Mouse (Mus musculus) liver, embryonic 14.5 days (tissue): ENCODE data around the gene Trmt2a. TPM values are rescaled to one million over a fixed set of nuclear protein-coding genes. Genes with fewer than 3 reads are reported as not detected.

Source experiments
- ATAC-seq: fragments of 200-750 bp; cut with Nextera tagmentation; 2 replicates; pipeline ENCODE4 v1.8.0; 2017; ENCODE audit warnings: moderate number of reproducible peaks, mild to moderate bottlenecking, moderate library complexity; ENCODE audit not compliant: insufficient read depth
- DNase-seq, 3 experiments: peaks; one replicate each; pipeline ENCODE4 v3.0.0-alpha.2; 2012 to 2013; ENCODE audit warnings: low read depth in 3 of 3, low spot score in 3 of 3
- H3K27ac ChIP-seq: fragments of 300-500 bp; sonication (generic); 2 replicates; pipeline ENCODE4 v1.5.1; 2014; ENCODE audit warnings: moderate library complexity, mild to moderate bottlenecking, control low read depth, inconsistent platforms
- H3K27me3 ChIP-seq: fragments of 300-500 bp; sonication (generic); 2 replicates; pipeline ENCODE4 v1.6.1; 2014; ENCODE audit warnings: mild to moderate bottlenecking, low read length, moderate library complexity; ENCODE audit not compliant: control insufficient read depth, insufficient read depth
- H3K36me3 ChIP-seq: fragments of 300-500 bp; sonication (generic); replicated peaks from 2 replicates; pipeline ENCODE4 v1.6.1; 2014; ENCODE audit warnings: low read depth; ENCODE audit not compliant: control insufficient read depth, insufficient read depth
- H3K4me1 ChIP-seq, 2 experiments: fragments of 200-500 bp in 1 of 2; fragments of 300-500 bp in 1 of 2; sonication (generic) in 1 of 2; replicated peaks; 2 replicates each; pipeline ENCODE4 v1.6.1; 2012 to 2014; ENCODE audit warnings: antibody characterized with exemption in 1 of 2, inconsistent platforms in 1 of 2, low read length in 1 of 2; ENCODE audit not compliant: control insufficient read depth in 2 of 2, insufficient read depth in 2 of 2
- H3K4me2 ChIP-seq: fragments of 300-500 bp; sonication (generic); 2 replicates; pipeline ENCODE4 v1.6.1; 2014; ENCODE audit warnings: low read depth, mild to moderate bottlenecking, control low read depth, moderate library complexity
- H3K4me3 ChIP-seq, 2 experiments: fragments of 200-500 bp in 1 of 2; fragments of 300-500 bp in 1 of 2; sonication (generic) in 1 of 2; 2 replicates each; pipeline ENCODE4 v1.5.1; 2012 to 2014; ENCODE audit warnings: low read depth in 2 of 2, low read length in 2 of 2, mild to moderate bottlenecking in 2 of 2, control low read depth in 1 of 2, inconsistent platforms in 1 of 2, moderate library complexity in 1 of 2; ENCODE audit not compliant: insufficient read depth in 1 of 2
- H3K9ac ChIP-seq: fragments of 300-500 bp; sonication (generic); replicated peaks from 2 replicates; pipeline ENCODE4 v1.6.1; 2014; ENCODE audit warnings: mild to moderate bottlenecking, control low read depth, moderate library complexity
- H3K9me3 ChIP-seq: fragments of 300-500 bp; sonication (generic); 2 replicates; pipeline ENCODE4 v1.6.1; 2016; ENCODE audit warnings: low read length, mixed read lengths; ENCODE audit not compliant: control insufficient read depth
- CTCF ChIP-seq: IDR thresholded peaks from 2 replicates; pipeline ENCODE4 v1.5.1; 2016; ENCODE audit warnings: antibody characterized with exemption, low read depth, control low read depth
- EP300 ChIP-seq: IDR thresholded peaks from 2 replicates; pipeline ENCODE4 v1.6.1; 2016; ENCODE audit warnings: antibody characterized with exemption, low read depth
- WGBS: fragments of 180-500 bp; shearing (Covaris S2); extraction: QIAGEN DNeasy Blood & Tissue Kit; methylation state at CpG from one replicate; pipeline ENCODE4 v1.1.7; 2014; ENCODE audit not compliant: insufficient replicate concordance; 5-methylcytosine and 5-hydroxymethylcytosine counted together
- polyA plus RNA-seq, 2 experiments: library from polyadenylated mRNA; depleted of rRNA in 1 of 2; stranded (reverse) in 1 of 2; unstranded in 1 of 2; fragments of >200 nt; fragmentation: Nextera tagmentation in 1 of 2; extraction: Ambion mirVana in 1 of 2; gene quantifications; 2 replicates each; pipeline versions ENCODE4 v1.2.1 to v1.2.3; 2012 to 2014

Trmt2a gene
- polyA plus RNA-seq, 2 experiments: 46.2 to 51.8 TPM

DNA sequence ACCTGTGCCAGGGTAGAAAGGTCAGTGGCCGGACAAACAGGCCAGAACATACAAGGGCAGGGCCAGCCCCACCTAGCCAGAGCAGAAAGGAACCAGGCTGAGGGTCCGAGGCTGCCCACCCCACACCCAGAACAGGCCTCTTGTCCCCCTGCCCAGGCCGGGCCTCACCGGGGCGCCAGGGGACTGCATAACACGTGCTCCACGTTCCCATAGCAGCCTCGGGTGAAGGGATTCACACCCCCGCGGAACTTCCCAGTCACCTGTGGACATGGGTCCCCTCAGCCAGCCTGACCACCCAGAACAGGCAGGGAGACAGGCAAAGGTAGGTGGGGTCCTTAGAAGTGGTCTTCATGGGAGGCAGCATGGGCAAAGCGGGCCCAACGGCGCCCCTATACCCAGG lies 21.3 kb upstream of the Trmt2a start:
- Histone ChIP-seq H3K27me3 (no peaks in the 10 kb centered on the region), H3K9ac (no peak overlapping the region), H3K4me3 (no peak overlapping the region), H3K36me3 (no peaks in the 10 kb centered on the region), H3K9me3 (no peaks in the 10 kb centered on the region), H3K4me1 (no peaks in the 10 kb centered on the region), H3K4me2 (no peak overlapping the region), H3K27ac (no peak overlapping the region)
- DNase-seq (no peak), ATAC-seq (no peak)
- no peak for TF ChIP-seq EP300
- no peak for TF ChIP-seq CTCF
- 83% methylated on average over 13 of the region's 13 CpGs for WGBS

DNA sequence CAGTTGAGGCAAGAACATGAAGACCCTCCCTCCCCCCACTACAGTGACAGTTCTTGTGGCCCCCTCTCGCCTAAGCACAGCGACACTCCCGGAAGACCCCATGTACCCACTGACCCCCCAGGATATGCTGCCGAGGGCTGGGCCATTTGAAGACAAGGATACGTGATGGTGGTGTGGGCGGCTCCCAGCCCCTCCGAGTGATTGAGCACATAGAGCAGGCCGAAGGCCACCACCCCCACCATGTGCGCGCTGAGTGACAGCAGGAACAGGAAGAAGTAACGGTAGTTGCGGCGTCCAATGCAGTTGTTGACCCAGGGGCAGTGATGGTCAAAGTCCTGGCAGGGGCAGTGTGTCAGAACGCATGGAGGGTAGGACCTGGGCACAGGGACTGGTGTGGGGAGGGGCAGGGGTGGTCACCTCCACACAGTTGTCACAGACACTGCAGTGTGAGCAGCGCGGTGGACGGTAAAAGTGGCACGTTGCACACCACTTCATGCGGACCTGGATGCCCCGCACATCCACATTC lies 20.5 kb upstream of the Trmt2a start:
- no peak for DNase-seq
- no peak for ATAC-seq

DNA sequence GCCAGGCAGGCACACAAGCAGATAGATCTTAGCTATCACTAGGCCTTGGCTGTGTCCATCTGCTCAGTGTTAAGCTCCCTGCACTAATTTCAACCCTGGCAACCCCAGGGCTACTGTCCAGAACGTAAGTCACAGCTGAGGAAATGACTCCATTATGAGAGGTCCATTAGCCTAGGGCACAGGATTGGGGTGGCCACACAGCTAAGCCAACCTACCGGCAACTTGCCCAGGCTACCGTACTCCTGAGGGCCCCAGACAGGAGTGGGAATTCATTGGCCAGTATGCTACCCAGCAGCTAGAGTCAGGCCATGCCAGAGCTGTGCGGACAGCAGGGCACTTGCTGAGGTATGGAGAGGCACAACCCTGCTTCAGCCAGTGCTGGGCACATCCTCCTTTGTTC lies 19.6 kb upstream of the Trmt2a start:
- H3K27ac ChIP-seq: no peak overlapping the region
- TF ChIP-seq EP300 (no peak), CTCF (no peak)
- H3K4me3 ChIP-seq: no peak overlapping the region
- 85% methylated on average over 4 of the region's 4 CpGs for WGBS
- no peak overlapping the region for H3K4me2 ChIP-seq
- ATAC-seq (no peak), DNase-seq (no peak)
- H3K36me3 ChIP-seq: no peaks in the 10 kb centered on the region
- H3K4me1 ChIP-seq: peaks cover 0 to under 1% of the 10 kb centered on the region in 2 experiments; a peak in 1 of 4 replicates
- H3K9me3 ChIP-seq: no peaks in the 10 kb centered on the region
- H3K27me3 ChIP-seq: peaks cover 1% of the 10 kb centered on the region
- H3K9ac ChIP-seq: no peak overlapping the region

More for the DNA sequence above, 20.5 kb upstream of the Trmt2a start:
- 76% methylated on average over 20 of the region's 20 CpGs for WGBS
- H3K36me3 ChIP-seq: no peaks in the 10 kb centered on the region
- no peak overlapping the region for H3K4me2 ChIP-seq
- no peak overlapping the region for H3K9ac ChIP-seq
- no peaks in the 10 kb centered on the region for H3K9me3 ChIP-seq
- no peaks in the 10 kb centered on the region for H3K27me3 ChIP-seq
- no peak overlapping the region for H3K4me3 ChIP-seq
- H3K4me1 ChIP-seq: no peaks in the 10 kb centered on the region
- TF ChIP-seq CTCF (no peak), EP300 (no peak)
- H3K27ac ChIP-seq: no peak overlapping the region

DNA sequence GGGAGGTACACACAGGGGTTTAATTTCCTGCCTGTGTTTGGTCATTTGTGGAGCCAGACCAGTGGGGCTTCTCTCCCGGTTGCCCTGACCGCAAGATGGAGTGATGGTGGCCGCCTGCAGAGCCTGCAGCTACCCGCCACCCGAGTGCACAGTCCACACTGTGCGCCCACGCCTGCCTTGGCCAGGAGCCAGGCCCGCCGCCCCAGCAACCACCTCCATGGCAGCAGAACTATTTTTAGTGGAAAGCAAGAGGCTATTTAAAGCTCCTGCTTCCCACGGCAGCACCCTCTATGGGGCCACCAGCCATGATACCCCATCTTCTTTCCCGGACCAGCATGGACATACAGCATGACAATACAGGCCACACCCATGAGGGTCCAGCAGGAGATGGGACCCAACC lies 18.9 kb upstream of the Trmt2a start:
- DNase-seq (no peak), ATAC-seq (no peak)
- H3K27ac ChIP-seq: no peak overlapping the region
- H3K36me3 ChIP-seq: no peaks in the 10 kb centered on the region
- H3K4me3 ChIP-seq: no peak overlapping the region
- H3K4me1 ChIP-seq: peaks cover 0 to 5% of the 10 kb centered on the region in 2 experiments; a peak in 1 of 4 replicates
- peaks cover 9% of the 10 kb centered on the region for H3K27me3 ChIP-seq
- H3K4me2 ChIP-seq: no peak overlapping the region
- 56% methylated on average over 11 of the region's 11 CpGs for WGBS
- no peaks in the 10 kb centered on the region for H3K9me3 ChIP-seq
- TF ChIP-seq CTCF (no peak), EP300 (no peak)
- H3K9ac ChIP-seq: no peak overlapping the region

DNA sequence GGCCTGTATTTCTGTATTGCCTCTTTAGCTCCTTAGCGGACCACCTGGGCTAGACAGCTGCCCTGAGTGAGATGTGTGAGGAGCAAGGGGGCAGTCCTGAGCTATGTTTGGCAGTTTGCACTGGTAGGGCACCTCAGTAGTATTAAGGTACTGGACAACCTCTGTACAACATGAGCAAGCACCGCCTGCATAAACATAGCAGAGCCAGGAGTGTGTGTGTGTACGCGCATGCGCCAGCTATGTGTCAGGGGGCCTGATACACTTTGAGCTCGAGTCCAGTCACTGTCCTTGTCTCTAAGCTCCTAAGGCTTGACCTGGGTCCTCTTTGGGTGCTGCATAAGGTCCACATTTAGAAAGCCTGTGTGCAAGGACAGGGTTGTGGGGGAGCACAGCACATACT lies 17.9 kb upstream of the Trmt2a start:
- TF ChIP-seq EP300 (no peak), CTCF (no peak)
- DNase-seq: no peak
- no peak overlapping the region for H3K27ac ChIP-seq
- no peaks in the 10 kb centered on the region for H3K36me3 ChIP-seq
- no peak overlapping the region for H3K4me3 ChIP-seq
- peaks cover 0 to 5% of the 10 kb centered on the region in 2 experiments; a peak in 1 of 4 replicates for H3K4me1 ChIP-seq
- no peak overlapping the region for H3K4me2 ChIP-seq
- WGBS: 70% methylated on average over 6 of the region's 6 CpGs
- no peak overlapping the region for H3K9ac ChIP-seq
- no peak for ATAC-seq
- H3K27me3 ChIP-seq: peaks cover 18% of the 10 kb centered on the region
- no peaks in the 10 kb centered on the region for H3K9me3 ChIP-seq
